Mouse (Mus musculus) intestine, postnatal 0 days (tissue): ENCODE measurements at regions not wholly inside any gene's neighbourhood (a gene's known extent, or its start where the extent isn't known, plus 50 kb on each side); places are given as distances from the start of the nearest gene placed in this dataset.

ENCODE experiments used
- ATAC-seq: fragments of 200-750 bp; cut with Nextera tagmentation; 2 replicates; pipeline ENCODE4 v1.8.0; 2017; ENCODE audit warnings: mild to moderate bottlenecking, moderate TSS enrichment, moderate library complexity
- H3K27ac ChIP-seq: fragments of 300-500 bp; sonication (generic); 2 replicates; pipeline ENCODE4 v1.5.1; 2014; ENCODE audit warnings: mild to moderate bottlenecking, low read depth, low read length, moderate library complexity
- H3K27me3 ChIP-seq: fragments of 300-500 bp; sonication (generic); replicated peaks from 2 replicates; pipeline ENCODE4 v1.6.1; 2014; ENCODE audit warnings: low read length, mixed read lengths; ENCODE audit not compliant: control insufficient read depth, insufficient read depth
- H3K36me3 ChIP-seq: fragments of 300-500 bp; sonication (generic); 2 replicates; pipeline ENCODE4 v1.6.1; 2014; ENCODE audit warnings: mild to moderate bottlenecking, moderate library complexity; ENCODE audit not compliant: control insufficient read depth, insufficient read depth
- H3K4me1 ChIP-seq: fragments of 300-500 bp; sonication (generic); replicated peaks from 2 replicates; pipeline ENCODE4 v1.6.1; 2014; ENCODE audit warnings: antibody characterized with exemption, low read length, mixed read lengths; ENCODE audit not compliant: control insufficient read depth, insufficient read depth
- H3K4me2 ChIP-seq: fragments of 300-500 bp; sonication (generic); replicated peaks from 2 replicates; pipeline ENCODE4 v1.6.1; 2014; ENCODE audit warnings: low read depth, mild to moderate bottlenecking, moderate library complexity
- H3K4me3 ChIP-seq: fragments of 300-500 bp; sonication (generic); 2 replicates; pipeline ENCODE4 v1.5.1; 2014; ENCODE audit warnings: low read depth, low read length
- H3K9ac ChIP-seq: fragments of 300-500 bp; sonication (generic); 2 replicates; pipeline ENCODE4 v1.6.1; 2014; ENCODE audit warnings: mild to moderate bottlenecking, low read depth, low read length
- H3K9me3 ChIP-seq: fragments of 300-500 bp; sonication (generic); 2 replicates; pipeline ENCODE4 v1.6.1; 2016; ENCODE audit warnings: mixed run types; ENCODE audit not compliant: control insufficient read depth
- CTCF ChIP-seq: sonication (generic); IDR thresholded peaks from 2 replicates; pipeline ENCODE4 v1.5.1; 2016; ENCODE audit warnings: low read depth, mild to moderate bottlenecking, control low read depth, antibody characterized with exemption, moderate library complexity
- WGBS: fragments of 180-500 bp; shearing (Covaris S2); extraction: QIAGEN DNeasy Blood & Tissue Kit; methylation state at CpG from one replicate; pipeline ENCODE4 v1.1.7; 2014; 5-methylcytosine and 5-hydroxymethylcytosine counted together

- Histone ChIP-seq H3K9me3 (no peaks in the 10 kb centered on the region), H3K27ac (no peak overlapping the region), H3K4me1 (no peaks in the 10 kb centered on the region), H3K4me2 (no peak overlapping the region), H3K27me3 (no peaks in the 10 kb centered on the region), H3K9ac (no peak overlapping the region), H3K36me3 (no peaks in the 10 kb centered on the region), H3K4me3 (no peak overlapping the region)
- 54% methylated on average over 3 of the region's 3 CpGs for WGBS
- no peak for ATAC-seq
- TF ChIP-seq CTCF, result no peak
Observed at GRCm38 (mm10) chr14:97403176-97403795, 766.3 kb downstream of the Dach1 start.

- no peak overlapping the region for H3K4me2 ChIP-seq
- no peaks in the 10 kb centered on the region for H3K27me3 ChIP-seq
- WGBS, result 54% methylated on average over 7 of the region's 7 CpGs
- H3K4me1 ChIP-seq, result no peaks in the 10 kb centered on the region
- TF ChIP-seq CTCF, result no peak
- no peak overlapping the region for H3K4me3 ChIP-seq
- no peak overlapping the region for H3K27ac ChIP-seq
- H3K9me3 ChIP-seq, result no peaks in the 10 kb centered on the region
- H3K36me3 ChIP-seq, result no peaks in the 10 kb centered on the region
- H3K9ac ChIP-seq, result no peak overlapping the region
- ATAC-seq, result no peak
Observed at GRCm38 (mm10) chr14:97396385-97396784, 773.2 kb downstream of the Dach1 start.

- Histone ChIP-seq H3K4me2 (no peak overlapping the region), H3K4me3 (no peak overlapping the region), H3K36me3 (no peaks in the 10 kb centered on the region), H3K27me3 (no peaks in the 10 kb centered on the region), H3K9ac (no peak overlapping the region), H3K9me3 (no peaks in the 10 kb centered on the region), H3K27ac (no peak overlapping the region), H3K4me1 (no peaks in the 10 kb centered on the region)
- WGBS, result 79% methylated on average over 7 of the region's 7 CpGs
- TF ChIP-seq CTCF, result no peak
- ATAC-seq, result no peak
Observed at GRCm38 (mm10) chr14:97395750-97396377, 773.7 kb downstream of the Dach1 start.

- Histone ChIP-seq H3K9ac (no peak overlapping the region), H3K4me1 (no peaks in the 10 kb centered on the region), H3K36me3 (no peaks in the 10 kb centered on the region), H3K9me3 (no peaks in the 10 kb centered on the region), H3K4me2 (no peak overlapping the region), H3K27ac (no peak overlapping the region), H3K27me3 (no peaks in the 10 kb centered on the region), H3K4me3 (no peak overlapping the region)
- no peak for TF ChIP-seq CTCF
- WGBS, result 63% methylated on average over 2 of the region's 2 CpGs
- ATAC-seq, result no peak
Observed at GRCm38 (mm10) chr14:97389005-97389404, 780.6 kb downstream of the Dach1 start.

- Histone ChIP-seq H3K9ac (no peak overlapping the region), H3K9me3 (no peaks in the 10 kb centered on the region), H3K4me1 (no peaks in the 10 kb centered on the region), H3K27ac (no peak overlapping the region), H3K4me3 (no peak overlapping the region), H3K4me2 (no peak overlapping the region), H3K27me3 (no peaks in the 10 kb centered on the region), H3K36me3 (no peaks in the 10 kb centered on the region)
- 71% methylated on average over 3 of the region's 3 CpGs for WGBS
- no peak for ATAC-seq
- TF ChIP-seq CTCF, result no peak
Observed at GRCm38 (mm10) chr14:97380131-97380530, 789.4 kb downstream of the Dach1 start.

GRCm38 (mm10) chr14:97356915-97357314 lies 812.6 kb downstream of the Dach1 start:
- ATAC-seq, result no peak
- Histone ChIP-seq H3K36me3 (no peaks in the 10 kb centered on the region), H3K9ac (no peak overlapping the region), H3K4me2 (no peak overlapping the region), H3K4me3 (no peak overlapping the region), H3K9me3 (no peaks in the 10 kb centered on the region), H3K27me3 (no peaks in the 10 kb centered on the region), H3K4me1 (no peaks in the 10 kb centered on the region), H3K27ac (no peak overlapping the region)
- WGBS, result 82% methylated on average over 7 of the region's 7 CpGs
- no peak for TF ChIP-seq CTCF

GRCm38 (mm10) chr14:97347970-97348369 lies 821.6 kb downstream of the Dach1 start:
- Histone ChIP-seq H3K27me3 (no peaks in the 10 kb centered on the region), H3K9me3 (no peaks in the 10 kb centered on the region), H3K36me3 (no peaks in the 10 kb centered on the region), H3K9ac (no peak overlapping the region), H3K27ac (no peak overlapping the region), H3K4me1 (no peaks in the 10 kb centered on the region), H3K4me2 (no peak overlapping the region), H3K4me3 (no peak overlapping the region)
- WGBS, result 78% methylated on average over 2 of the region's 2 CpGs
- TF ChIP-seq CTCF, result no peak
- ATAC-seq, result no peak
